Mouse (Mus musculus) monocyte, adult 5-6 weeks (primary cell): ENCODE results near the gene Tagln3. TPM values are rescaled to one million over a fixed set of nuclear protein-coding genes. Genes with fewer than 3 reads are reported as not detected.

Experiments used
- ATAC-seq: fragments of 153-309, 156-312 bp; replicated peaks from 2 replicates; pipeline ENCODE4 v1.8.0; 2017; ENCODE audit warnings: mild to moderate bottlenecking; ENCODE audit not compliant: low TSS enrichment, insufficient number of reproducible peaks, severe bottlenecking, poor library complexity, low FRiP score
- total RNA-seq: library from RNA; stranded (forward); fragments of 200-1000, 200-491, 200-594 nt; gene quantifications from 3 replicates; pipeline ENCODE4 v1.2.3, GENCODE M21; 2017

Gene Tagln3
- not detected in 3 replicates for total RNA-seq

DNA sequence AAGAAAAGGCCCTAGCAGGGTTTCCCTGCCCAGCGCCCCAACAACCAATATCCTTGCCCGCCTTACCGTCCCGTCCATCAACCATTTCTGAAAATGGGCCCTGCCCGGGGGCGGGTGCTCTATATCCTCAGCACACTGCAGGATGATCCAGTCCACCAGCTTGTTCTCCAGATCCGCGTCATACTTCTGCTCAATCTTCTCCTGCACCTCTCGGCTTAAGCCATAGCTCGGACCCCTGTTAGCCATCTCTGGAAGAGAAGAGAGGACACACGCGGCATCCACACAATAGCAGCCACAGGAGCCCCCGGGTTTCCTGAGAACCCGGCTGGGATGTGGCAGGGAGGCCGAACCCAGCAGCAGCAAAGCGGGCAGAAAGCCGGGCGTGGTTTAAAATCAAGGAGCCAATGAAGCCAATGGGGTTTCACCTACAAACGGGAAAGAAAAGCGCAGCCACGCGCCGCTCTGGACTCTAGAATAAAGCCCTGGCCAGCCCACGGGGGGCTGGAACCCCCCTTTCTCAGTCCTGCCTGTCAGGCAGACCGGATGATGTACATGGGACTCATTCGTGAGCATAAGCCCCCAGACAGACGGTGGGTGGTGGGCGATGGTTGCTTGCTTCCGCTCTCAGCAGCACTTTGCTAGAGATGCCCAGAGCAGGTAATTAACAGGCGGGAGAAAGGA lies at the start of gene Tagln3:
Tagln3 (minus strand) TSS at position 548 of the 681 bp plus-strand sequence.
- no peak for ATAC-seq

DNA sequence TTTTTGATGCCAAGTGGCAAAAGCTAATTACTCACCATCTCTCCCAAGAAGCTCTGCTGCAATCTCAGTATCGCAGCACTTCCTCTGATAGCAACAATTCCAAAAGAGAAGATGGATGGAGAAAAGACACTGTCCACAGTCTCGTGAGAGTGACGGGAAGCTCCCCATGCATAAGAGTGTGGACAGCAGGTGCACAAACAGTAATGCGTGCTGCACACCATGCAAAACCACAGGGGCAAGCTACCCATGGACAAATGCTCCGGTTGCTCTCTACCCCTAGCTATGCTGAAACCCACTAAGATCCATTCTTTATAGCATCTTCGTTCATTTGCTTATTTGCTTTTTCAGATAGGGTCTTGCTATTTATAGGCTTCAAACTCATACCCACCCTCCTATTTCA lies 46.5 kb upstream of the Tagln3 start:
- ATAC-seq, result no peak

DNA sequence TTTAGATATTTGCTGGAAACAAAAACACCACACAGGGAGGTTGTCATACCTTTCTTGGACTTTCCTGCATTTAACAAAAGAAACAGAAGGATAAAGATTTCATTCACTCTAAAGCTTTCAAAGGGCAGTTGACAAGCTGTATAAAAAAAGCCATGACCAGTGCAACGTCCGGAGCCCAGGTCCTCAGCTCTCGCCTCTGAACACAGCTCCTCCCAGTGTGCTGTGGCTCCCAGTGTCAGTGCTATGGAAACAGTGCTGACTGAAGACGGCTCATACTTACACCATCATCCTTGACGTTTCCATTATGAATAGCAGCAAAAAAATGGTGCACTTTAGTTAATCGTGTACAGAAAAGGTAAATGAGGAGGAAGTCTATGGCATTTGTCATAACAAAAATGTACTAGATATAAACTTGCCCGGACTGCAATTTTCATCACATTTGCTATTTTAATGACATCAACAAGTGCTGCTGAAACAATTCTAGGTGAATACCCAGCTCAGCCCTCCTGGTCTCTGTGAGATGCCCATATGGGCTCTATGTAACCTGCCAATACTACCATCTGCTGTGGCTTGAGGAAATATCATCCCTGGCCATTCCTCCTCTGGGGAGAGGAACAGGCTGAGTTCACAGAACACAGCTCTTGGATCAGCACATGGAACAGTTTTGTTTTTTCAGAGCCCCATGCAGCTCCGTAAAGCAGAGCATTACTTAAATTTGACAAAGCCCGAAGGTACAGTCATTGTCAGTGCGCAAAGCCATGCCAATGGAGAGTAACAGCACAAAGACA lies 43.6 kb upstream of the Tagln3 start:
- no peak for ATAC-seq

DNA sequence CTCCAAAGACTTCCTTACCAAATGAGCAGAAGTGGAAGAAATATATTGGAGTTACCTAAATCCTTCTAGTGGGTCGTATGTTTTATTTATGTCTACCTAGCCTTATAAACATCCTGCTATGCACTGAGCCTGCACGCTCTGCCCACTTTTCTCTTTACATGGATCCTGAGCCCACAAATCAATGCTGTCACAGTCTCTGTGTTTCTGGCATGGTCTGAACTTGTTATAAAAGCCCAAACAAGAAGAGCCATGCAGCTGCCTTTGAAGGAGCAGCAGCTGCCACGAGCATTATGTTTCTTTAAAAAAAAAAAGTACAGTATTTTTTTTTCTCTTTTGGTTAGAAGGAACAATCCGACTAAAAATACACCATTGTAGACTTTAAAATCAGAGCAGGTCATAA lies 43.0 kb upstream of the Tagln3 start:
- ATAC-seq, result no peak

DNA sequence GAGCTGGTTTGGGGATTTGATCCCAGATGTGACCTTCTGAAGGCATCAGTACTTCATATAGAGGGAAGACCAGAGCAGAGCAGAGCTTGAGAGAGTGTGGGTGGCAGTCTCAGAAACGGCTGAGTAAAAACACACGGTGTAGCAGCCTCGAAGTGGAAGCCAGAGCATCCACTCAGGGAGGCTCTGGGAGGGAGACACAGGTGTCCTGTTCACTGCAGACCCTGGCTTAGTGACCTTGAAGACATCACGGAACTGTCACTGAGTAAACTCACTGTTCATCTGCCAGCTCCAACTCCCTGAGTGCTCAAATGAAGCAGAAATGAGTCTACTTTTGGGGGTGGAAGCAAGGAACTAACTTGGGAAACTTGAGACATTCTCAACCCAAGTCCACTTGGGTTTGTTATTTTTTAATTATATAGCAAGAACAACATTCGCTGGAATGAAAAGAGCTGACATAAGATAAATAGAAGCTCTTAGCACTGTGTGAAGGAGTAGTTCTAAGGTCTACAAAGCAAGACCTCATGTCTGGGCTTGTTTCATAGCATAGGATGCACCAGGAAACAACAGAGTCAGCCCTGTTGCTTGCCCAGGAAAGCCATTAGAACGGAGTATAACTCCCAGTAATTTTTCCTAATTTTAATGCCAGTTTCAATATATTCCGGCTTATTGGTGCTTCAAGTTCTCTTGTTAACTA lies 41.5 kb upstream of the Tagln3 start:
- no peak for ATAC-seq

DNA sequence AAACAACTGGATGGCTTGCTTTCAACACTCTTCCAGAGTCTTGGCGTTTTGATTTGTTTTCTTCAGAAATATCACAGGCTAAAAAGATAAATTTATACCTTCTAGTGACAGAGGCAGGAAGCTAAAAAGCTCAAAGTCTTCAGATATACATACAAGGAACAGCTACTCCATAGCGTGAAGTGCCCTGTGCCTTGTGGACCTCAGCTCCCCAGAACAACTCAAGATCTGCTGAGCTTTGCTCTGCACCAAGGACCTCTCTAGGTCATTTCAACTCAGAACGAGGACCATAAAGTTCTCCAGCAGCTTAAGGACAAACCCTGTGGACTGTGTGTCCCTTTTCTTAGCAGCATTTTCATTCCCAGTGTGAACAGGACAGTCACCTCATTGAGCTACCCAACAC lies 40.7 kb upstream of the Tagln3 start:
- ATAC-seq, result no peak

DNA sequence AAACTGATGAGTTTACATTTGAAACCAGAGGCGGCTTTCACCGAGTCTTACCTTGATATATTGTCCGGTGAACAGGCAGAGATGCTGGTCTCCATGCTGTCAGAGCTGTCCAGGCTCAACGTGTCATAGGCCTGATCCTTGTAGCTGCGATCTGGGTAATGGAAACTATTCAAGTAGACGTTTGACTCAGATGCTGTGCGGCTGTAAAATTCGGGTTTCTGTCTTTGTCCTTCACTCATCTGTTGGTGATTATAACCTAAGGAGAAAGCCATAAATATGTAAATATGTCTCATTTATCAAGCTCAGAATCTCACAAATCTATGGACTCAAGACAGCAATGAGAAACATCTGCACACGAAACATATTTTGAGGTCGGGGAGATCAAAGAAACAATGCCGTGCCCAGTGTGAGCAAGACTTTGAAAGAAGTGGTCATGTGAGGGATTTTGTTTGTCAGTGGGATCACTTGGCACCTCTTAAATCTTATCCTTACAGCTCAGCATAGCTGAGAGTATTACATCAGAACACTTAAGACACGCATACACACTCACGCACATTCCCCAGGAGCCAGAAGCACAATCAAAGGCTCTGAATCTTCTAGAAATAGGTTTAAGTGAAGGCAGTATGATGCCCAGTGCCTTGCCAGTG lies 38.6 kb upstream of the Tagln3 start:
- ATAC-seq, result no peak

DNA sequence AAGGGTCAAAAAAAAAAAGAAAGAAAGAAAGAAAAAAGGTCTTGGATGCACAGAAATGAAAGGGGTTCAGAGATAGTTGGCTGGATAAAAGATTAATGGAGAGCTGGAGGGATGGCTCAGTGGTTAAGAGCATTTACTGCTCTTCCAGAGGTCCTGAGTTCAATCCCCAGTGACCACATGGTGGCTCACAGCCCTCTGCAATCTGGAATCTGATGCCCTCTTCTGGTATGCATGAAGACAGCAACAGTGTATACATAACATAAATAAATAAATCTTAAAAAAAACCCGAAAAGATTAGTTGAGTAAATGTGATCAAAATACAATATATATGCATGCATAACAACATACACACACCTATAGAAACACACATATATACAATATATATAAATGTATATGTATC lies 37.0 kb upstream of the Tagln3 start:
- no peak for ATAC-seq

DNA sequence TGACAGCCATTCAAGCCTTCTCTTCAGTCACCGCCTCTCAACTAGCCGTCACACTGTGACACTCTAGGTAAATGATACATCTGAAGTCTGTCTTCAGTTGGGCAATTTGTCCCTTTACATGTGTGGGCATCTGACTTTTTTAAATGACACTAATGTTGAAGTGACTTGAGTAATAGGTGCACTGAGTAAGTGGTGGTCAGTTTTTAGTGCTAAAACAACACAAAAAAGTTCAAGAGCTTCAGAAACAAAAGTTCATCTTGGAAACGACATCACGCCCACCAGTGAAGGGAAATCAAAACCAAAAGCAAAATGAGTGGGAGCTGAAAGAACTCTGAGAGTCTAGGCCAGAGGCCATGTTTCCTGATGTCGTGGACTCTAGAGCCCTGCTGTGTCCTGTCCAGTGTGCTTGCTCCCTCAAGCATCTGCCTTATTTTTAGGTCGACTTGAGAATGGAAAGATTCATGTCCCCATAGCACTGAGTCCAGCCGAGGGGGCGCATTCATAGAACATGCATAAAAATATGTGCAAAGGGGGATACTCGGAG lies 34.4 kb upstream of the Tagln3 start:
- ATAC-seq, result no peak

DNA sequence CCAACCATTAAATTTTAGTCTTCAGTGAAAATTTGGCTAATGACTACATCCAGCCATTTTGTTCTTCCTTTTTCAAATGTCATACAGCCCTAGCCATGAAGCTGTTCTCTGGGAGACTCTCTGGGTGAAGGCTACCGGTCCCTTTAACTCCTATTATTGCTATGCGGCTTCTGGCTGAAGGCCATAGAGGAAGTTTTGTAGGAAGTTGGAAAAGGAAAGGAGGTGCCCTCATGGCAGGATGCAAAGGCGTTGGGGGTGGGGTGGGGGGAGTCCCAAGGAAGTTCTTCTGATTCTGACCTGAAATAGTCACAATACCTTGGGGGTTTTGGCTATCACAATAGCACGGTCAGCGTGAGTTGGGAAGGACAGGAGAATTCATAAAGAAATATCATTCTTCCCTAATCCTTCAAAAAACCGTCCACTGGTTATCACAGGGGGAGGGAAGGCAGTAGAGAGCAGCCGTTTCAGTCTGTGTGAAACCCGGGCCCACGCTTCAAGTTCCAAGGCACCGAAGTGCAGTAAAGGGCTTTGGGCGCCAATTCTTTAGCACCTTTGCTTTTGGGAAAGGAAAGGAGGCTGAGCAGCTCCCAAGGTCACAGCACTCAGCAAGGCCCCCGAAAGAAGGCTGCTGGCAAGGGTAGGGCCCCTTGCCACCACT lies 33.1 kb upstream of the Tagln3 start:
- no peak for ATAC-seq

DNA sequence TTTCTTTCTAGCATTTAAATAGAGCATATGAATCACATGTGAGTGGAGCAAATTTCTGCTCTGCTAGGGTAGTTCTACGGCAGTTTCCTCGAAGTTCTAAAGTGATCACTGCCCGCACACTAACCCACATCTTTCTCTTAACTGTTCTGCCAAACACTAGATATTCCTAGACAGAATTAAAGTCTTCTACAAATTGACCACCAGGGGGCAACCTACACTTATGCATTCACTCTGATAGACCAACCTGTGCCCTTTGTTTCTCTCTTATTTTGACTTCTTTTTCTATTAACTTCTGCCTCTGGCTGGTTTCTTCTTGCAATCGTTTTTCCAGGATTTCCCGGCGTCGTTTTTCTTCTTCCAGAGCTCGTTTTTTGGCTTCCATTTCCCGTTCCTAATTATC lies 32.4 kb upstream of the Tagln3 start:
- peak; percentile 73 for ATAC-seq

DNA sequence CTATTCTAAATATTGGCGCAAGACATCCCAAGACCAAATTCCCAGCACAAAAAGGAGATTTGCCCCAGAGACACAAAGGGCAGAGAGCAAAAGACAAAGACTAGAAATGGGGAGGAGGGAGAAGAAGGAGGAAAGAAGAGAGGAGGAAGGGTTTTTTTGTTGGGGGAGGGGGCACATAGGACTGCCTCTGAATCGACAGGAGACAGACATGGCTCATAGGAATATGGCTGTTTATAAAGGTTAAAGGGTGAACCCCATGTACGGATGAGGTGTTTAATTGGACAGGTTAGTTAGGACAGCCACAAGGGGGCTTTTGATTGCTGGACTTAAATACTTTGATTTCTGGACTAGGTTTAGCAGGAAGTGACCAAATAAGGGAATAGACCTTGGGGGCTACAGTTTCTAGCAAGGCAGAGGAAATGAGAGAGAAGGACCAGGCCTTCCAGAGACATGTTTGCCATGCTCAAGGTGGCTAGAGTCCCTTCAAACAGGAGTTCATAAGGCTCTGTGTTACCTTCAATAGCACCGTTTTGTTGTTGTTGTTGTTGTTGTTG lies 19.3 kb upstream of the Tagln3 start:
- no peak for ATAC-seq

DNA sequence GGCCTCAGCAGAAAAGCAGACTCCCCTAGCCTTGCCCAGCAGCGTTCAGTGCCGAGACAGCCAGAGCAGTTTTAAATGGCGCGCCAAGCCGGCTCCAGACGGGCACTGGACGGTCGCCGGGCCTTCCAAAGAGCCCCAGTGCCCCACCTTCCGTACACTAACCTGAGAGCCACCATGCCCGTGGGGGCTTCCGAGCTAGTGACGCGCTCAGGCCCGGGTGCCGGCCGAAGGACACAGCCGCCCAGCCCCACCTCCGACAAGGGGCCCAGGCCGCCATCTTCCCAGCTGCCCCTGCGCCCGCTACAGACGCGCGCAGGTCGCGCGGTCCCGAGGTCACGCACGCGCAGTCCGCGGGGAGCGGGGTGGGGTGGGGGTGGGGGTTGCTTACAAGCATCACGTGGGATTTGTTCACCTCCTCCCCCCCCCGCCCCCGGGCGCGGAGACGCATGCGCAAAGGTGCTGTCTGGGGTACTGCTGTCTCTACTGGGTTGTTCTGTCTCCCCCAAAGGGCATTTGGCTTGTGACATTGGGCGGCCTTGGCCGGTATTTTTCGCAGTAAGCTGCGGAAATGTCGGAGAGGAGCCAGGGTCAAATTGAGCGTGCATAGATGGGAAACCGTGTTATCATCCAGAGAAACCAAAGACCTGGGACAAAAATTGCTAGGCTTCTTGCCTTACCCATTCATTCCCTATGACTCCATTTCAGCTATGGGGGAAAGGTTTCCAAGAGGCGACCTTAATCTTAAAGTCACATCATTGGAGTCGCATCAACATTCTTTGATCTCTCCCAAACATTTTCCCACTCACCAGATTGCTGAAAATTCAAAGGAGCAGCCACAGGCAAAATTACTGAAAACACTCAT lies 18.4 kb upstream of the Tagln3 start, which contains the start of gene Abhd10:
Abhd10 (minus strand) TSS at position 341 of the 862 bp plus-strand sequence.
- peak; percentile 79 for ATAC-seq

DNA sequence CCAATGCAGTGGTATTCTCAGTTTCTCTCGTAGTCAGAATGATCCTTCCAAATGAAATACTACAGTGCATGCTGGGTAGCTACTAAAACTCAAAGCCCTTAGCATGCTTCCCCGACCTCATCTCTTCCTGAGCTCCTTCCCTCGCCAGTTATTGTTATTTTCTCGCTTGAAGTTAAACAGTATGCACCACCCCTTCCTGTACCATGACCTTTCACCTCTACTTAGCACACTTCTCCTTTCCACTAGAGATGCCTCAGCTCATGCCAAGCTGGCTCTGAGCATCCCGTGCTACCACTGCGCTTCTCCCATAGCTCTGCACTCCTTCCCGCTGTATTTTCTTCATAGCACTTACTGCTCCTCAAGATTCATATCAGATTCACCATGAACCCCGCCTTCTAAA lies 13.5 kb upstream of the Tagln3 start:
- ATAC-seq, result peak; percentile 53

DNA sequence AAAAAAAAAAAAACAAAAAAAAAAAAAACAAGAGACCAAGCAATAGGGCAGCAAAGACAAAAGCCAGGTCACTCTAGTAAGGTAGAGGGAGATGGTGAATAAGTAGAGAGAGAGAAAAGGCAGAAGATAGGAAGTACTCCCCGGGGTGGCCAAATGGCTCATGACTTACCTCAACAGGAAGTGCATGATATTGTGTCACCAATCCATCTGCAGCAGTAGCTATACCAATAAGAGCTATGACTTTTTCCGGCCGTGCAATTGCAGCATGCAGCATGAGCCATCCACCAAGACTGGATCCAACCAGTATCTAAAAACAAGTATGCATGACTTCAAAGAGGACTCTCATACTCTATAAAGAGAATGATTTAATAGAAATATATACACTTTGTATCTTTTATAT lies 12.3 kb upstream of the Tagln3 start:
- ATAC-seq, result no peak

DNA sequence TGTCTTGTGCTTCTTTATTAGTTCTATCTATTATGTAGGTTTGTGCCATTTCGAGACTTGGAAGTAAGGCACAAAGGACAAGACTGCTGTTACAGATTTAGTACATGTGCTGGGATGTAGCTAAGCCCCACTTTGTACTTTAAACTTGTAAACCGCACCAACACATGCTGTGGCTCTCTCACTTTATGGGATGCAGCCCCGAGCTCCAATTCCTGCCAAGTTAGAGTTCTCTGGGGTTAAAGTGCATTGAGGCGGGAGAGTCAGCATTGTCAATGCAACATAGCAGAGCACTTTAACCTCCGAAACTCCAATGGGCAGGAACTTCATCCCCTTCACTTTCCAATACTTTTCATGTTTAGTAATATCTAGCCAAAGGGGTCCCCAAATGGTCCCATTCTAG lies 4.8 kb upstream of the Tagln3 start:
- no peak for ATAC-seq

DNA sequence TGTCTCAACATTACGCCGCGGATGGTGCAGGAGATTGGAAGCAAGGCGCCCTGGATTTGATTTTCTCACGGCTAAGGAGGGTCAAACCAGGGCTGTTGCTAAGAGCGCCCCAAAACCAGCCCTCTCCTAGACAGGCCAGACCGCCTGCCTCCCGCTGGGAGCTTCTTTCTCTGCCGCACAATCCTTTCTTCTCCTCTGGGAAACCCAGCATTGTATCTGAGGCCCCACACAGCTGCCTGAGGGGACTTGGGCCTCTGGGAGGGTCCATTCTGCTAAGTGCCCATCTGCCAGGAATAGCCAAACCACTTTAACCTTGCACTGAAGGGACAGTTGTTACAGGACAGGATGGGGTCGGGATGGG lies 314 bp upstream of the Tagln3 start:
- no peak for ATAC-seq
